Mouse (Mus musculus): ENCODE measurements around the gene Olfr1357. TPM values are rescaled to one million over a fixed set of nuclear protein-coding genes. Genes with fewer than 3 reads are reported as not detected.

Olfr1357 gene
- polyA plus RNA-seq, 1 experiment from 2014 or later, result not detected

DNA sequence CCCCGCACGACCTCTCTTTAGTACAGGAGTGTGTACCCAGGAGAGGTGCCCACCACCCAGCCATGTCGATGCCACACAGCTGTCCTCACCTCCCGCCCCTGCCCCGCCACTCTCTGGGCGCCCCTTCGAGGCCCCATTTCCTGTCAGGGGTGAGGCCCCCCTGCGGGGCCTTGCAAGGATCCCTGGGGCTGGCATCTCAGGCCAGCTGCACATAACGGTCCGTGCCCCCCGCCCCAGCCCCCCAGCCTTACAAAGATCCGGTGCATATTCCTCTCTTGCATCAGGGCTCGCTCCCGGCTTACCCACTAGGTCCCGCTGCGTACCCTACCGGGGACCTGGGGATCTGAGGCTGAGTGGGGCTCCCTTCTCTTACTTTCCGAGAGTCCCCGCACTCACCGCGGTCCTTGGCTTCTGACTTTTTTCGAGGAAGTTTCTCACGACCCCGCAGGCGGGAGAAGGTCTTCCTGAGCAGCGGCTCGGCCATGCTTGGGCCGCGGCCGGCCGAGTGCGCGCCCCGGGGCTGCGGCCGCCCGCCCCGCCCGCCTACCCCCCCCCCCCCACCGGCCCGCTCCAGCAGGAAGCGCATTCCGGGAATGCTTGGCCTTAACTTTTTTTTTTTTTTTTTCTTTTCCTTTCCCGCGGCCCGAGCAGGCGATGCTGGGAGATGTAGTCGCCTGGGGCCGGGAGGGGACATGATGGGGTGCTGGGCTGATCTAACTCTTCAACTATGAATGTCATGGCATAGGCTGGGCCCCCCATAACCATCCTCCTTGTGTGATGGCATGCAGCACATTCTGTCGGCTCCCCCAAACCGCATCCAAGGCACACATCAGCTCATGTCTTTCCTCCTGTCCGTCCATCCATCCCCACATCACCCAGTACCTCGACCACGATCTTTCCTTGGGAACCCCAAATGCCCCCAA lies 26.2 kb downstream of the Olfr1357 start, which contains the start of gene Syde1:
TSS of gene Syde1 (minus strand) at position 559 of the 923 bp plus-strand sequence.
- 5% methylated on average over 46 of the region's 54 CpGs for WGBS
- DNase-seq (ENCODE audit: low spot score), result peak; percentile 72
- peak within 1 kb of the TSS; percentile 94 for H3K27ac ChIP-seq
- H3K4me1 ChIP-seq, result peaks cover 25% of the 10 kb centered on the region
- peak within 1 kb of the TSS; percentile 77 for H3K4me3 ChIP-seq
- no peaks in the 10 kb centered on the region for H3K9me3 ChIP-seq (replicated peaks)
- H3K36me3 ChIP-seq, result peaks cover 34% of the 10 kb centered on the region
- no peaks in the 10 kb centered on the region for H3K27me3 ChIP-seq (ENCODE audit: low read depth, poor library complexity, severe bottlenecking)

- H3K9me3 ChIP-seq (replicated peaks), result no peaks in the 10 kb centered on the region
- no peak for DNase-seq (ENCODE audit: low spot score)
- H3K36me3 ChIP-seq, result peaks cover 43% of the 10 kb centered on the region
- H3K27me3 ChIP-seq (ENCODE audit: low read depth, poor library complexity, severe bottlenecking), result no peaks in the 10 kb centered on the region
- peaks cover 25% of the 10 kb centered on the region for H3K4me1 ChIP-seq
- 57% methylated on average over 9 of the region's 9 CpGs for WGBS
- peak overlapping the region; percentile 77 for H3K4me3 ChIP-seq
- H3K27ac ChIP-seq, result peak overlapping the region; percentile 94
These were observed 27.1 kb downstream of the Olfr1357 start for GRCm38 (mm10) chr10:78590744-78591143.

GRCm38 (mm10) chr10:78589901-78590300 lies 28.0 kb downstream of the Olfr1357 start:
- H3K4me3 ChIP-seq, result peak overlapping the region; percentile 77
- H3K36me3 ChIP-seq, result peaks cover 51% of the 10 kb centered on the region
- peak overlapping the region; percentile 94; the same call in 1 of the 2 replicates for H3K27ac ChIP-seq
- no peaks in the 10 kb centered on the region for H3K27me3 ChIP-seq (ENCODE audit: low read depth, poor library complexity, severe bottlenecking)
- H3K9me3 ChIP-seq (replicated peaks), result no peaks in the 10 kb centered on the region
- DNase-seq (ENCODE audit: low spot score), result no peak
- WGBS, result 92% methylated on average over 8 of the region's 8 CpGs
- H3K4me1 ChIP-seq, result peaks cover 25% of the 10 kb centered on the region

- H3K9me3 ChIP-seq (replicated peaks), result no peaks in the 10 kb centered on the region
- H3K27me3 ChIP-seq (ENCODE audit: low read depth, poor library complexity, severe bottlenecking), result no peaks in the 10 kb centered on the region
- no peak overlapping the region for H3K27ac ChIP-seq
- peaks cover 25% of the 10 kb centered on the region for H3K4me1 ChIP-seq
- H3K4me3 ChIP-seq, result no peak overlapping the region
- peaks cover 58% of the 10 kb centered on the region for H3K36me3 ChIP-seq
- 97% methylated on average over 18 of the region's 18 CpGs for WGBS
- no peak for DNase-seq (ENCODE audit: low spot score)
These were observed 28.6 kb downstream of the Olfr1357 start for GRCm38 (mm10) chr10:78589291-78589690.

- H3K4me3 ChIP-seq, result no peak overlapping the region
- no peak overlapping the region for H3K27ac ChIP-seq
- WGBS, result 97% methylated on average over 13 of the region's 13 CpGs
- no peak for DNase-seq (ENCODE audit: low spot score)
- peaks cover 79% of the 10 kb centered on the region for H3K36me3 ChIP-seq
- peaks cover 17% of the 10 kb centered on the region for H3K4me1 ChIP-seq
- H3K27me3 ChIP-seq (ENCODE audit: low read depth, poor library complexity, severe bottlenecking), result no peaks in the 10 kb centered on the region
- no peaks in the 10 kb centered on the region for H3K9me3 ChIP-seq (replicated peaks)
These were observed 31.8 kb downstream of the Olfr1357 start for GRCm38 (mm10) chr10:78586026-78586425.

DNA sequence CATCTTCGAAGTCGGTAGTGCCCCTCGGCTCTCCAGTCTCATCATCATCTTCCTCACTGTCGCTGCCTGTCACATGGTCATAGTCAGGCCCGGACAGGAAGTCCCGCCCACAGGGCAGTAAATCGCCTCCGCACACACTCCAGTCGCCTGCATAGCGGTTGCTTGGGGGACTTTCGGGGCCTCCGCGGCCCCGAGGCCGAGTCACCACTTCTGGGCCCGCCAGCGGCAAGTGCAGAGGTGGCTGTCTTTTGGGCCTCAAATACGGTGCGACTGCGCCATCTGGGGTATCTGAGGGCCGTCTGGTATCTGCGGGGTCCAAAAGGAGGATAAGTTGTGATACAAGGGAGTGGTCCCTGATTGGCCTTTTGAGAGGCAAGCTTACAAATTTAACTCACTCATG lies 32.3 kb downstream of the Olfr1357 start:
- no peak overlapping the region for H3K27ac ChIP-seq
- H3K4me1 ChIP-seq, result peaks cover 13% of the 10 kb centered on the region
- no peak overlapping the region for H3K4me3 ChIP-seq
- DNase-seq (ENCODE audit: low spot score), result no peak
- H3K27me3 ChIP-seq (ENCODE audit: low read depth, poor library complexity, severe bottlenecking), result no peaks in the 10 kb centered on the region
- H3K36me3 ChIP-seq, result peaks cover 84% of the 10 kb centered on the region
- H3K9me3 ChIP-seq (replicated peaks), result no peaks in the 10 kb centered on the region
- WGBS, result 89% methylated on average over 22 of the region's 22 CpGs

DNA sequence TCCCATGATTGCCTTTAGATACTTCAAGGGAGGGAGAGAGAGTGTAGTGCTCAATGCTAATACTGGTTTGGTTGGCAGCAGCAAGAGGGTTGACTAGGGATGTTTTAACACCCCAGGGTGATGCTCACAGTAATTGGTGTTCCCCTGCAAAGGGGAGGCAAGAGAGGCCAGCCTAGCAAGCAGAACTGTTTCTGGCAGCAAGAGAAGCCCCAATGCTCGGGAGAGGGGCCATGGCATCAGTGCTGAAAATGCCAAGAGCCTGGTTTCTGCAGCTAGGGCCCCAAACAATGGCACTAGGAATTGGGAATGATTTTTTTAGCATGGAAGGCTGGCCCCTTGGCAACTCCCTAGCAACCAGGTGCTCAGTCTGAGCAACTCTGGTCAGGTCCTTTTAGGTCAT lies 32.9 kb downstream of the Olfr1357 start:
- WGBS, result 77% methylated on average over 1 of the region's 1 CpGs
- Histone ChIP-seq H3K27me3 (ENCODE audit: low read depth, poor library complexity, severe bottlenecking) (no peaks in the 10 kb centered on the region), H3K27ac (no peak overlapping the region), H3K4me3 (no peak overlapping the region), H3K4me1 (peaks cover 7% of the 10 kb centered on the region), H3K36me3 (peaks cover 87% of the 10 kb centered on the region), H3K9me3 (replicated peaks) (no peaks in the 10 kb centered on the region)
- no peak for DNase-seq (ENCODE audit: low spot score)

- peaks cover 87% of the 10 kb centered on the region for H3K36me3 ChIP-seq
These were observed 33.9 kb downstream of the Olfr1357 start for GRCm38 (mm10) chr10:78583939-78584338.

DNA sequence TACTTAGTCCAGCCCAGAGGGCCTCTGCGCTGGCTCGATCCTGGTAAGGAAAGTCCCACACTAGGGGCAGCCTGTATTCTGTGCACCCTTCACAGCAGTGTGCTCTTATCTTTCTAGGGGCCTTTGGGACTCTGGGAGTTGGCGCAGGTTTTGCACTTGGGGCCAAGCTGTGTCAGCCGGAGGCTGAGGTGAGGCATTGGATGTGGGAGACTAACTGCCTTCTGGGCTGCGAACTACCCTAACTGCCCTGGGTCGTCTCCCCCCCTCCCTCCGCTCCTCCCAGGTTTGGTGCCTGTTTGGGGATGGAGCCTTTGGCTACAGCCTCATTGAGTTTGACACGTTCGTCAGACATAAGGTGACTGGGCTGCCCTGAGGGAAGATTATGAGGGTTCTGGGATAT lies 34.5 kb downstream of the Olfr1357 start:
- Histone ChIP-seq H3K36me3 (peaks cover 87% of the 10 kb centered on the region), H3K27me3 (ENCODE audit: low read depth, poor library complexity, severe bottlenecking) (no peaks in the 10 kb centered on the region), H3K4me3 (no peak overlapping the region), H3K27ac (no peak overlapping the region), H3K9me3 (replicated peaks) (no peaks in the 10 kb centered on the region), H3K4me1 (no peaks in the 10 kb centered on the region)
- 67% methylated on average over 9 of the region's 9 CpGs for WGBS
- no peak for DNase-seq (ENCODE audit: low spot score)

More at GRCm38 (mm10) chr10:78583939-78584338, 33.9 kb downstream of the Olfr1357 start:
- Histone ChIP-seq H3K27ac (no peak overlapping the region), H3K27me3 (ENCODE audit: low read depth, poor library complexity, severe bottlenecking) (no peaks in the 10 kb centered on the region), H3K4me3 (no peak overlapping the region), H3K9me3 (replicated peaks) (no peaks in the 10 kb centered on the region), H3K4me1 (no peaks in the 10 kb centered on the region)
- 88% methylated on average over 3 of the region's 3 CpGs for whole genome bisulfite sequencing
- no peak for DNase-seq (ENCODE audit: low spot score)

DNA sequence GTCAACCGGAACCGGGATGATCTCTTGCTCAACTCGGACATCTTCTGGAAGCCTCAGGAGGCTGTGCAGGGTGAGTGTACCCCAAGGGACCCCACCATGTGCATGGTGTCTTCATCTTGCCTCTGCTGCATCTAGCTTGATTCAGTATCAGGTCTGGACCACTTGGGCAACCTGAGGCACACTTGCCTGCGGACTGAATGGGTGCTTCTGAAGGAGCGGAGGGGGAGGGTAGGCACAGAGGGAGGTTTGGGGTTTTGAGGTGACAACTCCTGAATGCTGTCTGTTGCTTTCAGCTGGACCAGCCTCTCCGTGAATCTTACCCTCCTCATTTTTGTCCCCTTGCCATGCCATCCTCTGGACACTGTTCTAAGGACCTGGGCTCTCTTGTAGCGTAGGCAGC lies 36.8 kb downstream of the Olfr1357 start:
- WGBS, result 92% methylated on average over 7 of the region's 7 CpGs
- Histone ChIP-seq H3K9me3 (replicated peaks) (no peaks in the 10 kb centered on the region), H3K36me3 (peaks cover 82% of the 10 kb centered on the region), H3K4me1 (no peaks in the 10 kb centered on the region), H3K27ac (no peak overlapping the region), H3K27me3 (ENCODE audit: low read depth, poor library complexity, severe bottlenecking) (no peaks in the 10 kb centered on the region), H3K4me3 (no peak overlapping the region)
- no peak for DNase-seq (ENCODE audit: low spot score)

DNA sequence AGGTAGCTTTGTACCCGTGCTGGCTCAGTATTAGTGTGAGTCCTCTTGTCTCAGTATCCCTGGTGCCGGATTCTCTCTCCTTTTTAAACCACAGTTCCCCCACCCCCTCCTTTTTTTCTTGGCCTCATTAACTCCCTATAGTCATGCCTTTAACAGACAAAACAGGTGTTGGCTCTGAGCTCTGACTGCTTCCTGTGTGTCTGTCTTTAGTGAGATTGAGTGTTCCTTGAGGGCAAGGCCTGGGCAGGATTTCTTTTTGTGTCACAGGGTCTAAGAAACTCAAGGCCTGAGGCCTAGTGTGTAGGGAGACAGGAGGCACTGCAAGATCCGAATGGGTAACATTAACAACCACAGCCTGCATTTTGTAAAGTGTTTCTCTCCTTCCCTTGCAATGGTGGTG lies 39.7 kb downstream of the Olfr1357 start:
- Histone ChIP-seq H3K4me3 (no peak overlapping the region), H3K27me3 (ENCODE audit: low read depth, poor library complexity, severe bottlenecking) (no peaks in the 10 kb centered on the region), H3K36me3 (peaks cover 53% of the 10 kb centered on the region), H3K27ac (no peak overlapping the region), H3K4me1 (peaks cover 18% of the 10 kb centered on the region), H3K9me3 (replicated peaks) (no peaks in the 10 kb centered on the region)
- 80% methylated on average over 3 of the region's 3 CpGs for WGBS
- no peak for DNase-seq (ENCODE audit: low spot score)

DNA sequence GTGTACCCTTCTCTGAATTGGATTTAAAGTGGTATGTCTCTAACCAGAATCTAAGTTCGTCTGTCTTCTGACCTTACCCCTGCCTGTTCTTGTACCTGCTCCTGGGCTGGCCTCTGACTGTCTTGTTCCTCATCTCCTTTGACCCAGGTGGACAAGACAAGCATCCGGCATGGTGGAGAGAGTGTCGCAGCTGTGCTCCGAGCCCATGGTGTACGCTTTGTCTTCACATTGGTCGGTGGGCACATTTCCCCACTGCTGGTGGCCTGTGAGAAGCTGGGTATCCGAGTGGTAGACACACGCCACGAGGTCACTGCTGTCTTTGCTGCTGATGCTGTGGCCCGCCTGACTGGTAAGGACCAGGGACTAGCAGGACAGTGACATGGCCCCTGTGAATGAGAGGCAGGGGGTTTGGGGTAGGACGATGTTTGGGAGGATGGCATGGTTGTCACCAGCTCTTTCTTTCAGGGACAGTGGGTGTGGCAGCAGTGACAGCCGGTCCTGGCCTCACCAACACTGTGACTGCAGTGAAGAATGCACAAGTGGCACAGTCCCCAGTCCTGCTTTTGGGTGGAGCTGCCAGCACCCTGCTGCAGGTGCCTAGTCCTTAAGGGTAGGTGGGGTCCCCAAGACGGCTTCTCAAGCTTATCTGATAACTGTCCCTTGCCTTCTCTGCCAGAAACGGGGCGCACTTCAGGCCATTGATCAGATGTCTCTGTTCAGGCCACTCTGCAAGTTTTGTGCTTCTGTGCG lies 41.3 kb downstream of the Olfr1357 start:
- peaks cover 46% of the 10 kb centered on the region for H3K36me3 ChIP-seq
- WGBS, result 95% methylated on average over 16 of the region's 16 CpGs
- no peak overlapping the region for H3K4me3 ChIP-seq
- no peak overlapping the region for H3K27ac ChIP-seq
- H3K27me3 ChIP-seq (ENCODE audit: low read depth, poor library complexity, severe bottlenecking), result no peaks in the 10 kb centered on the region
- no peak for DNase-seq (ENCODE audit: low spot score)
- peaks cover 30% of the 10 kb centered on the region for H3K4me1 ChIP-seq
- no peaks in the 10 kb centered on the region for H3K9me3 ChIP-seq (replicated peaks)

- Histone ChIP-seq H3K4me3 (peak overlapping the region; percentile 63; the same call in 1 of the 2 replicates), H3K4me1 (peaks cover 35% of the 10 kb centered on the region), H3K36me3 (peaks cover 38% of the 10 kb centered on the region), H3K27me3 (ENCODE audit: low read depth, poor library complexity, severe bottlenecking) (no peaks in the 10 kb centered on the region), H3K9me3 (replicated peaks) (no peaks in the 10 kb centered on the region), H3K27ac (no peak overlapping the region)
- WGBS, result 86% methylated on average over 2 of the region's 2 CpGs
- no peak for DNase-seq (ENCODE audit: low spot score)
These were observed 42.2 kb downstream of the Olfr1357 start for GRCm38 (mm10) chr10:78575690-78576089.

Data from limb, embryonic 10.5 days (tissue).